In genomic region chr16:52863554-52863953, GRCm38 (mm10) we compare ENCODE assay signal across 13 mouse cellular contexts.
"Had no signal": no experiment of that assay in that cellular context is flagged by ENCODE, and none has a peak within 500 bp of the region (broad histone marks: within the 10 kb centered on the region; RNA-seq: fewer than 3 reads in every experiment).

No protein-coding gene starts in this region.

- H3K27ac ChIP-seq: kidney, embryonic 15.5 days; limb, embryonic 10.5 days; limb, embryonic 13.5 days; liver, embryonic 13.5 days; midbrain, embryonic 13.5 days had no signal

- H3K4me1 ChIP-seq: limb, embryonic 10.5 days; liver, embryonic 13.5 days; midbrain, embryonic 13.5 days had no signal

- H3K9me3 ChIP-seq: kidney, embryonic 15.5 days; limb, embryonic 10.5 days; limb, embryonic 13.5 days; liver, embryonic 13.5 days; midbrain, embryonic 13.5 days had no signal

- H3K4me3 ChIP-seq: kidney, embryonic 15.5 days; limb, embryonic 10.5 days; limb, embryonic 13.5 days; liver, embryonic 13.5 days; midbrain, embryonic 13.5 days had no signal

- H3K36me3 ChIP-seq: kidney, embryonic 15.5 days; limb, embryonic 10.5 days; limb, embryonic 13.5 days; liver, embryonic 13.5 days; midbrain, embryonic 13.5 days had no signal

- H3K27me3 ChIP-seq: kidney, embryonic 15.5 days; limb, embryonic 13.5 days; liver, embryonic 13.5 days; midbrain, embryonic 13.5 days had no signal

- H3K9ac ChIP-seq: kidney, embryonic 15.5 days; limb, embryonic 13.5 days; liver, embryonic 13.5 days; midbrain, embryonic 13.5 days had no signal

- H3K4me2 ChIP-seq: kidney, embryonic 15.5 days; limb, embryonic 13.5 days; liver, embryonic 13.5 days; midbrain, embryonic 13.5 days had no signal

- DNase-seq: kidney, adult 8-10 months; kidney, postnatal 10 days; kidney, postnatal 36 days; liver; liver, embryonic 13.5 days; lung, adult 2 months; lung, postnatal 14 days; lung, postnatal 4 days; thymus, postnatal 25 days had no signal

- ATAC-seq: midbrain, embryonic 13.5 days had no signal
